Mouse (Mus musculus) testis, adult 2 months (tissue): ENCODE data around the gene H3f3b.

ENCODE experiments used
- CTCF ChIP-seq: fragments of 200-500 bp; IDR thresholded peaks from 2 replicates; pipeline ENCODE4 v1.5.1; 2012; ENCODE audit warnings: low read depth, mild to moderate bottlenecking, inconsistent platforms, low read length, moderate library complexity; ENCODE audit not compliant: control insufficient read depth, insufficient read depth, insufficient replicate concordance
- POLR2A ChIP-seq: fragments of 200-500 bp; IDR thresholded peaks from 2 replicates; pipeline ENCODE4 v1.6.1; 2012; ENCODE audit warnings: low read depth, mild to moderate bottlenecking, inconsistent platforms, low read length, moderate library complexity; ENCODE audit not compliant: control insufficient read depth

DNA sequence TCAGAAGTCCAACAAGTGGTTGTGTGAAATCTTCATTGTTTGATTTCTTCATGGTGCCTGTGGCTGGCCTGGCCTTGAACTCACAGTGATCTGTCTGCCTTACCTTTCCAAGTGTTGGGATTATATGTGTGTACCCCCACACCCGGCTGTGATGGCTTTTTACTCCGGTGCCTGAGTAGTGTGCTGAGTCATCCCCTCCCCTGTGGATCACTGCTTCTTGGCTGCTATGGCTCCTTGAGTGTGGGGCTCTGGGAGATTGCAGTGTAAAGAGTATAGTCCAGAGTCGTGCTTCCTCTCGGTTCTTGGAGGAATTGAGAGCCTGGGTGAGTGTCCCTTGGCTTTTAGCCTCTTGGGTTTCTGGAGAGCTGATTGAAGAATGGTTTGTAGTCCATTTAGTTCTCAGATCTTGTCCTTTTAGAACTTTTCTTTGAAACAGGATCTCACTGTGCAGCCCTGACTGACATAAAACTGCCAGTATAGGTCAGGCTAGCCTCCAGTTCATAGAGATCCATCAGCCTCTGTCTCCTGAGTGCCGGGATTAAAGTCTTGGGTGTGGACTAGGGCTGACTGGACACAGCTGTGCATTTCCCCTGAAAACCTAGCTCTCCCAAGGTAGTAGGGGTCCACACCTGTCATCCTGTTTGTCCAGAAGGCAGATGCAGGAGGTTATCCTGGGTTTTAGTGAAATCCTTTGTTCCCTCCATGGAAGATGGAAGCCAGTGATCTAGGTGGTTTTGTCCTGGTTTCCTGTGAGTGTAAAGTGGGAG lies 14.8 kb upstream of the H3f3b start:
- TF ChIP-seq CTCF (no peak), POLR2A (no peak)
